ENCODE assay signal across 19 mouse cellular contexts in the genomic region with DNA sequence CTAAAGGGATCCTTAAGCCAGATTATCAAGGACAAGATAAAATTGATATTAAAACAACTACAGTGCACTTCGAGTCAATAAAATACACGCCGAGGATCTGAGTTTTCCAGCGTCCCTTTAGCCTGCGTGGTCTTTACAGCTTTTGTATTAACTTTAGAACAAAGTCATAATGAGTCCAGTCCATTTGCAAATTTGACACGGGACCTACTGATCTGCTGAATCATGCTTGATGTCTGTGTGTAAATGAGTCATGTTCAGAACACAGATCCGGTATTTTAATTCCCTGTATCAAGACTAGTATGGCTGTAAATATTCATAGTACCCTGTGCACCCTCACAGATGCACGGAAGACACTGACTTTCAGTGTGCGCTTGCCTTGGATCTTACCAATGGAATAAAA. TPM values are rescaled to one million over a fixed set of nuclear protein-coding genes. Genes with fewer than 3 reads are reported as not detected.
"Had no signal": no experiment of that assay in that cellular context is flagged by ENCODE, and none has a peak within 500 bp of the region (broad histone marks: within the 10 kb centered on the region; RNA-seq: fewer than 3 reads in every experiment).

No protein-coding gene starts in this region.

- H3K4me1 ChIP-seq: neural tube, embryonic 13.5 days; neural tube, embryonic 15.5 days; stomach, embryonic 15.5 days had no signal

- H3K4me2 ChIP-seq: neural tube, embryonic 13.5 days; neural tube, embryonic 15.5 days; stomach, embryonic 15.5 days had no signal

- H3K9ac ChIP-seq: neural tube, embryonic 13.5 days; neural tube, embryonic 15.5 days; stomach, embryonic 15.5 days had no signal

- H3K4me3 ChIP-seq: neural tube, embryonic 13.5 days; neural tube, embryonic 15.5 days; stomach, embryonic 15.5 days had no signal

- DNase-seq: retina, postnatal 1 day; right cerebral cortex, adult 18-20 months; right cerebral cortex, postnatal 14 days; right cerebral cortex, postnatal 25 days; right cerebral cortex, postnatal 4 days; spleen, adult 18-20 months; thymus, adult 18-20 months; thymus, adult 2 months; thymus, postnatal 14 days; thymus, postnatal 25 days; thymus, postnatal 36 days; thymus, postnatal 4 days had no signal

- H3K27me3 ChIP-seq: neural tube, embryonic 13.5 days; neural tube, embryonic 15.5 days; stomach, embryonic 15.5 days had no signal

- H3K9me3 ChIP-seq: neural tube, embryonic 13.5 days; neural tube, embryonic 15.5 days; stomach, embryonic 15.5 days had no signal

- H3K27ac ChIP-seq: neural tube, embryonic 13.5 days; neural tube, embryonic 15.5 days; stomach, embryonic 15.5 days; stomach, postnatal 0 days had no signal

RNA-seq across cellular contexts. Expression of a gene that starts 41.2 kb away (rescaled TPM):
- total RNA-seq: neutrophil, adult 5-6 weeks had no signal
- polyA plus RNA-seq: spleen, adult 2 months; urinary bladder, adult 2 months had no signal
